Mouse (Mus musculus) myocyte (in vitro differentiated cells): ENCODE data around the gene Klhl18.

Experiments used
- CEBPB ChIP-seq: IDR thresholded peaks from 2 replicates; pipeline ENCODE4 v1.6.1; 2011; ENCODE audit warnings: mild to moderate bottlenecking, moderate library complexity; ENCODE audit not compliant: poor library complexity, insufficient read depth, severe bottlenecking
- E2F4 ChIP-seq: IDR thresholded peaks from one replicate; pipeline ENCODE4 v1.6.1; 2011; ENCODE audit warnings: mild to moderate bottlenecking, control low read depth, moderate library complexity; ENCODE audit not compliant: insufficient read depth
- MAX ChIP-seq: IDR thresholded peaks from one replicate; pipeline ENCODE4 v1.6.1; 2011; ENCODE audit warnings: low read depth, mild to moderate bottlenecking, control low read depth
- MYOD1 ChIP-seq, 3 experiments: IDR thresholded peaks; one replicate each; pipeline ENCODE4 v1.6.1; 2011; ENCODE audit warnings: control low read depth in 2 of 3, low read depth in 2 of 3, mild to moderate bottlenecking in 2 of 3, moderate library complexity in 1 of 3; ENCODE audit not compliant: insufficient read length in 2 of 3, control insufficient read depth in 1 of 3
- MYOG ChIP-seq, 3 experiments: IDR thresholded peaks; one replicate each; pipeline ENCODE4 v1.6.1; 2011; ENCODE audit warnings: control low read depth in 2 of 3, low read depth in 2 of 3, mild to moderate bottlenecking in 2 of 3; ENCODE audit not compliant: insufficient read length in 2 of 3, control insufficient read depth in 1 of 3, insufficient read depth in 1 of 3
- POLR2A ChIP-seq: IDR thresholded peaks from one replicate; pipeline ENCODE4 v1.6.1; 2011; ENCODE audit warnings: low read depth, mild to moderate bottlenecking, control low read depth, moderate library complexity; ENCODE audit not compliant: insufficient read length
- POLR2AphosphoS2 ChIP-seq: IDR thresholded peaks from one replicate; pipeline ENCODE4 v1.6.1; 2011; ENCODE audit warnings: low read depth, control low read depth; ENCODE audit not compliant: insufficient read length
- SRF ChIP-seq: IDR thresholded peaks from one replicate; pipeline ENCODE4 v1.6.1; 2011; ENCODE audit warnings: low read depth; ENCODE audit not compliant: control insufficient read depth, insufficient read length
- TCF12 ChIP-seq: IDR thresholded peaks from one replicate; pipeline ENCODE4 v1.6.1; 2011; ENCODE audit warnings: mild to moderate bottlenecking, control low read depth; ENCODE audit not compliant: poor library complexity, insufficient read depth, severe bottlenecking
- TCF3 ChIP-seq: IDR thresholded peaks from one replicate; pipeline ENCODE4 v1.6.1; 2011; ENCODE audit warnings: low read depth, control low read depth; ENCODE audit not compliant: insufficient read length
- USF1 ChIP-seq: IDR thresholded peaks from one replicate; pipeline ENCODE4 v1.6.1; 2011; ENCODE audit warnings: low read depth, mild to moderate bottlenecking, control low read depth, moderate library complexity

DNA sequence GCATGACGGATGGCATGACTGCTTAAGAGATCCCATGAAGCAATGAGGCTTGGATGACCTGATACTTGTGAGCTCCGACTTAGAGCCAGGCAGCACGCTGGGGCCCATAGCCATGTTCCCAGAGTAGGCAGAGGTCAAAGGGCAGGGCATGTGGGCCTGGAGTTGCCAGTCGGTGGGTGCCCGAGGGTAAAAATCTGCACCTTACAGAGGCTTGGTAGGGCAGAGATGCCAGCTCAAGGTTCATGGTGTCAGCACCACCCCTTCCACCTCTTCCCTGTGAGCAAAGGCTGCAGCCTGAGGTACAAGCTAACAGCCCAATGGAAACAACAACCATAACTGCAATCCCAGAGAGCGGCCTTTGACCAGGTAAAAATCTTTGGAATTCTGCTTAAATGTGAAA is 11.2 kb downstream of the Klhl18 start:
- no peak for TF ChIP-seq POLR2AphosphoS2
- no peak for TF ChIP-seq CEBPB
- no peak for TF ChIP-seq POLR2A
- TF ChIP-seq E2F4, result no peak
- TF ChIP-seq TCF12, result no peak
- TF ChIP-seq MAX, result no peak
- no peak for TF ChIP-seq MYOD1 (IDR thresholded peaks at IDR 0.05; ENCODE audit: control insufficient read depth in 1 of 3, insufficient read length in 2 of 3, low read depth in 2 of 3)
- TF ChIP-seq USF1, result no peak
- no peak for TF ChIP-seq MYOG (IDR thresholded peaks at IDR 0.05; ENCODE audit: control insufficient read depth in 1 of 3, insufficient read depth in 1 of 3, insufficient read length in 2 of 3, low read depth in 2 of 3)
- no peak for TF ChIP-seq TCF3
- no peak for TF ChIP-seq SRF
